Mouse (Mus musculus) heart, embryonic 12.5 days (tissue): ENCODE results near the gene Cox8a. TPM values are rescaled to one million over a fixed set of nuclear protein-coding genes. Genes with fewer than 3 reads are reported as not detected.

Experiments
- ATAC-seq: fragments of 200-750 bp; cut with Nextera tagmentation; 2 replicates; pipeline ENCODE4 v1.8.0; 2017; ENCODE audit warnings: moderate TSS enrichment, moderate library complexity; ENCODE audit not compliant: insufficient number of reproducible peaks, low FRiP score
- H3K27ac ChIP-seq: fragments of 300-500 bp; sonication (generic); 2 replicates; pipeline ENCODE4 v1.5.1; 2016; ENCODE audit warnings: mild to moderate bottlenecking, moderate library complexity; ENCODE audit not compliant: poor library complexity, severe bottlenecking
- H3K27me3 ChIP-seq: fragments of 300-500 bp; sonication (generic); replicated peaks from 2 replicates; pipeline ENCODE4 v1.6.1; 2016; ENCODE audit warnings: mild to moderate bottlenecking, moderate library complexity
- H3K36me3 ChIP-seq: fragments of 300-500 bp; sonication (generic); 2 replicates; pipeline ENCODE4 v1.6.1; 2016; ENCODE audit warnings: mild to moderate bottlenecking, moderate library complexity
- H3K4me1 ChIP-seq: fragments of 300-500 bp; sonication (generic); replicated peaks from 2 replicates; pipeline ENCODE4 v1.6.1; 2016; ENCODE audit warnings: mild to moderate bottlenecking
- H3K4me2 ChIP-seq: fragments of 300-500 bp; sonication (generic); 2 replicates; pipeline ENCODE4 v1.6.1; 2016; ENCODE audit warnings: mild to moderate bottlenecking, moderate library complexity
- H3K4me3 ChIP-seq: fragments of 300-500 bp; sonication (generic); 2 replicates; pipeline ENCODE4 v1.5.1; 2016; ENCODE audit warnings: mild to moderate bottlenecking
- H3K9ac ChIP-seq: fragments of 300-500 bp; sonication (generic); 2 replicates; pipeline ENCODE4 v1.6.1; 2016; ENCODE audit warnings: mild to moderate bottlenecking, moderate library complexity
- H3K9me3 ChIP-seq: fragments of 300-500 bp; sonication (generic); replicated peaks from 2 replicates; pipeline ENCODE4 v1.6.1; 2016; ENCODE audit warnings: mild to moderate bottlenecking, moderate library complexity
- WGBS: fragments of 180-500 bp; shearing (Covaris S2); methylation state at CpG from one replicate; pipeline ENCODE4 v1.1.7; 2016; 5-methylcytosine and 5-hydroxymethylcytosine counted together
- polyA plus RNA-seq: library from polyadenylated mRNA; unstranded; fragments of >200 nt; fragmentation: Nextera tagmentation; extraction: Ambion mirVana; gene quantifications from 2 replicates; pipeline ENCODE4 v1.2.1, GENCODE M21; 2016

Cox8a gene
- polyA plus RNA-seq, result 2,134 and 2,138 TPM in 2 replicates

- H3K4me2 ChIP-seq, result peak within 1 kb of the TSS; percentile 97
- H3K4me3 ChIP-seq, result peak within 1 kb of the TSS; percentile 86
- H3K36me3 ChIP-seq, result peaks cover 36% of the 10 kb centered on the region
- no peaks in the 10 kb centered on the region for H3K9me3 ChIP-seq
- ATAC-seq, result peak; percentile 95
- peak within 1 kb of the TSS; percentile 90 for H3K27ac ChIP-seq
- peak within 1 kb of the TSS; percentile 95 for H3K9ac ChIP-seq
- H3K4me1 ChIP-seq, result peaks cover 35% of the 10 kb centered on the region
- WGBS, result under 1% methylated on average over 50 of the region's 50 CpGs
- no peaks in the 10 kb centered on the region for H3K27me3 ChIP-seq
Measured at GRCm38 (mm10) chr19:7217162-7217925, at the start of gene Cox8a. Cox8a (minus strand) TSS chr19:7217616.

- no peak for ATAC-seq
- Histone ChIP-seq H3K4me3 (no peak overlapping the region), H3K4me2 (no peak overlapping the region), H3K9ac (peak overlapping the region; percentile 93; the same call in 1 of the 2 replicates), H3K27ac (peak overlapping the region; percentile 94), H3K4me1 (peaks cover 54% of the 10 kb centered on the region), H3K36me3 (peaks cover 12% of the 10 kb centered on the region), H3K27me3 (no peaks in the 10 kb centered on the region), H3K9me3 (peaks cover 5% of the 10 kb centered on the region; the same call in 1 of the 2 replicates)
- 46% methylated on average over 4 of the region's 4 CpGs for WGBS
Measured at GRCm38 (mm10) chr19:7266421-7266831, 49.0 kb upstream of the Cox8a start.

GRCm38 (mm10) chr19:7265478-7266191, 48.2 kb upstream of the Cox8a start:
- WGBS, result 22% methylated on average over 14 of the region's 14 CpGs
- peaks cover 4% of the 10 kb centered on the region for H3K36me3 ChIP-seq
- peak overlapping the region; percentile 93; the same call in 1 of the 2 replicates for H3K9ac ChIP-seq
- H3K4me1 ChIP-seq, result peaks cover 54% of the 10 kb centered on the region
- H3K4me2 ChIP-seq, result peak overlapping the region; percentile 33; the same call in 1 of the 2 replicates
- no peak overlapping the region for H3K4me3 ChIP-seq
- H3K9me3 ChIP-seq, result peaks cover 5% of the 10 kb centered on the region; the same call in 1 of the 2 replicates
- ATAC-seq, result no peak
- peak overlapping the region; percentile 94 for H3K27ac ChIP-seq
- no peaks in the 10 kb centered on the region for H3K27me3 ChIP-seq

GRCm38 (mm10) chr19:7264766-7265331, 47.4 kb upstream of the Cox8a start:
- Histone ChIP-seq H3K4me3 (no peak overlapping the region), H3K4me2 (peak overlapping the region; percentile 27), H3K9me3 (peaks cover 5% of the 10 kb centered on the region; the same call in 1 of the 2 replicates), H3K36me3 (no peaks in the 10 kb centered on the region), H3K27ac (peak overlapping the region; percentile 94), H3K4me1 (peaks cover 47% of the 10 kb centered on the region), H3K27me3 (no peaks in the 10 kb centered on the region), H3K9ac (peak overlapping the region; percentile 93)
- 22% methylated on average over 6 of the region's 6 CpGs for WGBS
- no peak for ATAC-seq

- H3K36me3 ChIP-seq, result no peaks in the 10 kb centered on the region
- H3K4me2 ChIP-seq, result peak overlapping the region; percentile 27
- peaks cover 5% of the 10 kb centered on the region; the same call in 1 of the 2 replicates for H3K9me3 ChIP-seq
- H3K27ac ChIP-seq, result peak overlapping the region; percentile 94
- H3K27me3 ChIP-seq, result no peaks in the 10 kb centered on the region
- H3K4me3 ChIP-seq, result no peak overlapping the region
- H3K4me1 ChIP-seq, result peaks cover 41% of the 10 kb centered on the region
- H3K9ac ChIP-seq, result peak overlapping the region; percentile 51
- no peak for ATAC-seq
- 12% methylated on average over 9 of the region's 9 CpGs for WGBS
Measured at GRCm38 (mm10) chr19:7264088-7264765, 46.8 kb upstream of the Cox8a start.

GRCm38 (mm10) chr19:7262592-7262991, 45.2 kb upstream of the Cox8a start:
- peaks cover 35% of the 10 kb centered on the region for H3K4me1 ChIP-seq
- no peak overlapping the region for H3K4me2 ChIP-seq
- H3K27ac ChIP-seq, result no peak overlapping the region
- H3K9ac ChIP-seq, result no peak overlapping the region
- no peaks in the 10 kb centered on the region for H3K27me3 ChIP-seq
- WGBS, result 78% methylated on average over 1 of the region's 1 CpGs
- no peak overlapping the region for H3K4me3 ChIP-seq
- no peak for ATAC-seq
- H3K9me3 ChIP-seq, result peaks cover 5% of the 10 kb centered on the region; the same call in 1 of the 2 replicates
- H3K36me3 ChIP-seq, result no peaks in the 10 kb centered on the region

GRCm38 (mm10) chr19:7261964-7262363, 44.5 kb upstream of the Cox8a start:
- no peak overlapping the region for H3K27ac ChIP-seq
- peaks cover 5% of the 10 kb centered on the region; the same call in 1 of the 2 replicates for H3K9me3 ChIP-seq
- WGBS, result 83% methylated on average over 3 of the region's 3 CpGs
- no peak overlapping the region for H3K4me2 ChIP-seq
- H3K9ac ChIP-seq, result no peak overlapping the region
- no peak for ATAC-seq
- no peaks in the 10 kb centered on the region for H3K36me3 ChIP-seq
- peaks cover 29% of the 10 kb centered on the region for H3K4me1 ChIP-seq
- no peaks in the 10 kb centered on the region for H3K27me3 ChIP-seq
- H3K4me3 ChIP-seq, result no peak overlapping the region

GRCm38 (mm10) chr19:7261476-7261875, 44.1 kb upstream of the Cox8a start:
- Histone ChIP-seq H3K4me1 (peaks cover 24% of the 10 kb centered on the region), H3K27ac (no peak overlapping the region), H3K9ac (no peak overlapping the region), H3K4me2 (no peak overlapping the region), H3K9me3 (peaks cover 5% of the 10 kb centered on the region; the same call in 1 of the 2 replicates), H3K27me3 (no peaks in the 10 kb centered on the region), H3K4me3 (no peak overlapping the region), H3K36me3 (no peaks in the 10 kb centered on the region)
- WGBS, result 82% methylated on average over 1 of the region's 1 CpGs
- no peak for ATAC-seq

GRCm38 (mm10) chr19:7257881-7258280, 40.5 kb upstream of the Cox8a start:
- no peak overlapping the region for H3K4me2 ChIP-seq
- no peak for ATAC-seq

GRCm38 (mm10) chr19:7246021-7246420, 28.6 kb upstream of the Cox8a start:
- no peak for ATAC-seq

More at GRCm38 (mm10) chr19:7257881-7258280, 40.5 kb upstream of the Cox8a start:
- no peak overlapping the region for H3K27ac ChIP-seq
- H3K27me3 ChIP-seq, result no peaks in the 10 kb centered on the region
- H3K4me1 ChIP-seq, result no peaks in the 10 kb centered on the region
- 77% methylated on average over 5 of the region's 5 CpGs for WGBS
- H3K4me3 ChIP-seq, result no peak overlapping the region
- peaks cover 5% of the 10 kb centered on the region; the same call in 1 of the 2 replicates for H3K9me3 ChIP-seq
- H3K36me3 ChIP-seq, result no peaks in the 10 kb centered on the region
- H3K9ac ChIP-seq, result no peak overlapping the region

More at GRCm38 (mm10) chr19:7246021-7246420, 28.6 kb upstream of the Cox8a start:
- Histone ChIP-seq H3K36me3 (no peaks in the 10 kb centered on the region), H3K9me3 (no peaks in the 10 kb centered on the region), H3K27me3 (no peaks in the 10 kb centered on the region), H3K9ac (no peak overlapping the region), H3K27ac (no peak overlapping the region), H3K4me3 (no peak overlapping the region), H3K4me1 (0 out of 2 replicates have a peak, but pooled peaks cover 2% of the 10 kb centered on the region), H3K4me2 (no peak overlapping the region)
- WGBS, result 64% methylated on average over 3 of the region's 3 CpGs
